Mouse (Mus musculus): ENCODE measurements around the gene Ints7.

GRCm38 (mm10) chr1:191540300-191540699 lies 35.1 kb upstream of the Ints7 start:
- TF ChIP-seq CTCF (conservative IDR thresholded peaks at IDR 0.05; ENCODE audit: low read length) (no peak), POU5F1 (IDR thresholded peaks at IDR 0.05; ENCODE audit: borderline replicate concordance, low read length) (no peak), NANOG (IDR thresholded peaks at IDR 0.05; ENCODE audit: borderline replicate concordance, low read length) (no peak)

Measured in E14TG2a.4 (cell line).